Mouse (Mus musculus) layer of hippocampus, adult 18-20 months (tissue): ENCODE results near the gene Crim1. TPM values are rescaled to one million over a fixed set of nuclear protein-coding genes. Genes with fewer than 3 reads are reported as not detected.
A peak's percentile ranks its signal among the peaks of the same experiment; 100 is the strongest.

Source experiments
- DNase-seq, 2 experiments: peaks; one replicate each; pipeline ENCODE4 v3.0.0; 2022; ENCODE audit warnings: low spot score in 2 of 2
- total RNA-seq, 2 experiments: library from RNA; stranded (reverse); gene quantifications; 2 replicates each; pipeline ENCODE4 v1.2.3; 2021

Crim1 gene
- total RNA-seq, 2 experiments from 2014 or later = 151 TPM

- DNase-seq = no peak
These were observed 168.4 kb downstream of the Crim1 start for GRCm38 (mm10) chr17:78368481-78368880.

GRCm38 (mm10) chr17:78370445-78370844, 170.4 kb downstream of the Crim1 start:
- no peak for DNase-seq

GRCm38 (mm10) chr17:78373174-78373573, 173.1 kb downstream of the Crim1 start:
- no peak for DNase-seq

GRCm38 (mm10) chr17:78373849-78374248, 173.8 kb downstream of the Crim1 start:
- no peak for DNase-seq

- DNase-seq = no peak
These were observed 174.7 kb downstream of the Crim1 start for GRCm38 (mm10) chr17:78374756-78375155.

GRCm38 (mm10) chr17:78376587-78376986, 176.5 kb downstream of the Crim1 start:
- no peak for DNase-seq

- DNase-seq = no peak
These were observed 179.2 kb downstream of the Crim1 start for GRCm38 (mm10) chr17:78379079-78379729.

GRCm38 (mm10) chr17:78379730-78380245, 179.7 kb downstream of the Crim1 start:
- DNase-seq = no peak

GRCm38 (mm10) chr17:78382321-78382720, 182.3 kb downstream of the Crim1 start:
- no peak for DNase-seq

- DNase-seq = no peak
These were observed 187.6 kb downstream of the Crim1 start for GRCm38 (mm10) chr17:78387665-78388064.

- no peak for DNase-seq
These were observed 188.2 kb downstream of the Crim1 start for GRCm38 (mm10) chr17:78388101-78388847.

- DNase-seq = no peak
These were observed 189.5 kb downstream of the Crim1 start for GRCm38 (mm10) chr17:78389573-78389972.

- no peak for DNase-seq
These were observed 192.5 kb downstream of the Crim1 start for GRCm38 (mm10) chr17:78392401-78393087.

- peak in 1 of 2 experiments; percentile 30 for DNase-seq
These were observed 200.2 kb downstream of the Crim1 start for GRCm38 (mm10) chr17:78400130-78400840.

- DNase-seq = no peak
These were observed 201.3 kb downstream of the Crim1 start for GRCm38 (mm10) chr17:78401311-78401710.

- DNase-seq = no peak
These were observed 201.7 kb downstream of the Crim1 start for GRCm38 (mm10) chr17:78401713-78402112.

- DNase-seq = no peak
These were observed 202.1 kb downstream of the Crim1 start for GRCm38 (mm10) chr17:78402174-78402573.

GRCm38 (mm10) chr17:78403229-78403628, 203.2 kb downstream of the Crim1 start:
- DNase-seq = no peak

- no peak for DNase-seq
These were observed 203.8 kb downstream of the Crim1 start for GRCm38 (mm10) chr17:78403804-78404203.

- DNase-seq = no peak
These were observed 205.3 kb downstream of the Crim1 start for GRCm38 (mm10) chr17:78405336-78405735.

GRCm38 (mm10) chr17:78406854-78407253, 206.8 kb downstream of the Crim1 start:
- no peak for DNase-seq
